Mouse (Mus musculus): ENCODE data around the gene Mtus2.

The Mtus2 gene

GRCm38 (mm10) chr5:147958552-147958951, 1.4 kb downstream of the Mtus2 start:
- peak; percentile 50 for DNase-seq

GRCm38 (mm10) chr5:147959088-147959487, 2.0 kb downstream of the Mtus2 start:
- DNase-seq, result peak; percentile 81

GRCm38 (mm10) chr5:147960793-147961192, 3.7 kb downstream of the Mtus2 start:
- DNase-seq, result peak; percentile 49

GRCm38 (mm10) chr5:147963820-147964580, 6.9 kb downstream of the Mtus2 start:
- DNase-seq, result no peak

GRCm38 (mm10) chr5:147964776-147965175, 7.7 kb downstream of the Mtus2 start:
- DNase-seq, result no peak

- peak; percentile 52 for DNase-seq
Measured at GRCm38 (mm10) chr5:147966646-147967045, 9.5 kb downstream of the Mtus2 start.

- no peak for DNase-seq
Measured at GRCm38 (mm10) chr5:147969566-147969965, 12.4 kb downstream of the Mtus2 start.

DNA sequence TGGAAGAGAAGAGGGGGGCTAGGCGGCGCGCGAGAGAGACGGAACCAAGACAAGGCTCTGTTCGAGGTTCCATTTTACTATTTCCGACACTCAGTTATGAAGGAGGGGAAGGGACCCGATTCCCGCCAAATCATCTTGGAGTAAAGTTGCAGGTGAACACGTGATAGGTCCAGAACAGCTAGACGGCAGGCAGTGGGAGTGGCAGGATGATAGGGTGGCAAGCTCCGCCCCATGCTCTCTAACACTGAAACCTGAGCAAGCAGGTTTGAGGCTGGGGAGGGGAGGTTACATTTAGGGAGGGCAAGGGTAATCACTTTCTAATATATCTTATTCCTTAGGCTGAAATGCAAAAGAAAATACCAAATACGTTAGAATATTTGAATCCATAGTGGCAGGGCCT, 18.9 kb downstream of the Mtus2 start:
- no peak for DNase-seq

DNA sequence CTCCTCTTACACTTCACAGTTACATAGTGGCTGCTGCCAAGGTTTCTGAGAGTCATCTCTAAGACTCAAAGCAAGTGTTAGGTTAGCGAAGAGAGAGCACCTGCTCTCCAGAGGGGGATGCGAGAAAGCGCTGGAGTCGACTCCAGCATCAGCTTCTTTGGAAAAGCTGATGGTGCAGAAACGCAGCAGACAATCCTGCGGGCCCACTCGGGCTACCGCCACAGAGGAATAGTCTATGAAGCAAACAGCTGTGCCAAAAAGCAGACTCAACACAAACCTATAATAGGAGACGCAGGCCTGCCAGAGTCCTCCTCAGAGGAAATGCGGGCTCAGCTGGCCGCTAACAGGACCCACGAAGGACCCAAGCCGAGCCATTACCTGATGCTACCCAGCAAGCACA, 23.5 kb downstream of the Mtus2 start:
- DNase-seq, result no peak

DNA sequence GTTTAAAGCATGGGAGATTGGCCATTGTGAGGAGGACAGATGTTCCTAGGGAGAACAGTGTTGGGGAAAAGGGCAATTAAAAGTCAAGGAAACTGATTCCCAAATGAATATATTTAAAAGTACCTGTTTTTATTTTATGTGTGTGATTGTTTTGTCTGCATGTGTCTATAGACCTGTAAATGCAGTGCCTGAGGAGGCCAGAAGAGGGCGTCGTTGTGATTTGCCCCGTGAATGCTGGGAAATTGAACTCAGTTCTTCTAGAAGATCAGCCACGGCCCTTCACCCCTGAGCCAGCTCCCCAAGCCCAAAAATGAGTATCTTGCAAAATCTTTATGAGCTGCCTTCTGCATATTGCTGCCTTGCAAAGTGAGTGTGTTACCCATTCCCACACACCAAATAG, 33.2 kb downstream of the Mtus2 start:
- DNase-seq, result no peak

- DNase-seq, result no peak
Measured at GRCm38 (mm10) chr5:147990775-147991174, 33.7 kb downstream of the Mtus2 start.

GRCm38 (mm10) chr5:147992581-147993378, 35.7 kb downstream of the Mtus2 start:
- no peak for DNase-seq

DNA sequence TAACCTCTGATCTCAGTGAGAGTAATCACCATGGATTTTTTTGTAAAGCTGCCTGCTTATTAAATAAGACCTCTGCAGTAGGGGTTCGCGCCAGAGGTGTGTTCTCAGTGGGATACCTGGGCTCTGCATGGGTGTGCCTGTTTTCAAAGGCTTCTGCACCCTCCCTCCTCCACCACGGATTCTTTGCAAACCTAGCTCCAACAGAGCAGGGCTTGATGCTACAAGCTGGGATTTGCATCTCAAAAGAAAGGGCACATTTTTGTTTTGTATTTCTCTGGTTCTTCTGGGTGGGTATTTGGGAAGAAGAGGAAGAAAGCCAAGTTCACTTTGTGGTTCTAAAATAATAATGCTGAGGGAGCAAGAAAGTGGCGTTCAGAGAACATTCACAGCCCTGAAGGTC, 48.1 kb downstream of the Mtus2 start:
- no peak for DNase-seq

- no peak for DNase-seq
Measured at GRCm38 (mm10) chr5:148012156-148012555, 55.0 kb downstream of the Mtus2 start.

DNA sequence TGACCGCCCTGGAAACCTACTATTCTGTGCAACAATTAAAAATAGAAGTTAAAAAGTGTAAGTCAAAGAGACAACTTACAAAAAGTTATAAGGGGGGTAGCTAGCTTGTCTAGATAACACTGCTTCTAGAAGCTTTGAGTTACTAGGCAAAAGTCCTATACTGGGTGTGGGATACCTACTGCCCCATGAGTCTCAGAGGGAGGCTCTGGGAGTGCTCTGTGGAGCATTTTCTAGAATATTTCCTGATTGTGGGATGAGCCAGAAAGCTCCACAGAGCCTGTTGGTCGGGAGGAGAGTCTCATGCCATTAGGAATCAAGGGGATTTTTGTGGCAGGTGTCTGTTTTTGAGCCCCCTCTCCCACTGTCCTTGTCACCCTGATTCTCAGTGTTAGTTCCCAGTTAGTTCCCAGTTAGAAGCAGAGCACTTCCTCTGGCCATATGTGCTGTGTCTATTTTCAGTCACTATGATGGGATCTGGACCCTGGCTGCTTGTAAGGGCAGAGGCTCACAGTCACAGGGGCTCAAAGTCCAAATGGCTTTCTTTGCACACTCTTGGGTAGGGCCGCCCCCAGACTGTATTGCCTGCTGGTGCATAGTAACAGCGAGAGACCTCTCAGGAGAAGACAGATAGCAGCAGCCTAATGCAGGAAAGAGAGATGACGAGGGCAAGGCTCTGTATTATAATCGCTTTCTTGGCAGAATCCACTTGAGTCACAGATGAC, 57.2 kb downstream of the Mtus2 start:
- no peak for DNase-seq

DNA sequence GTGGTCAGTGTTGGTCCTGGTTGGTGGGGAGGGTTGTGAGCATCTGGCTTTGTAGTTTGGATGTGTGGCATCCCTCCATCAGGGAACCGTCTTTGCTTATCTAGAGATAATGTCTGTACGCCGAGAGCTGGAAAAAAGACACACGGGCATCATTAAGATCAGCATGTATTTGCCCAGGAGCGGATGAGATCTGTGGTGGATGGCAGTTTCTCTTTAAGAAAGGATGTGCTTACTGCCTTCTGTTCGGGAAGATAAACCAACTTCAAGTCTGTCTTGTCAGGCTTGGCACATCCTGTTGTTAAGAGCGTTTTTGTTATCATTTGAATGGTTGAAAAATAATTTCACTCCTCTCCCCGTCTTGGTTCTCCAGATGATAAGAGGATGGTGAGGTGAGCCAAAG, 58.3 kb downstream of the Mtus2 start:
- DNase-seq, result no peak

- no peak for DNase-seq
Measured at GRCm38 (mm10) chr5:148017371-148017770, 60.3 kb downstream of the Mtus2 start.

GRCm38 (mm10) chr5:148022784-148023183, 65.7 kb downstream of the Mtus2 start:
- no peak for DNase-seq

DNA sequence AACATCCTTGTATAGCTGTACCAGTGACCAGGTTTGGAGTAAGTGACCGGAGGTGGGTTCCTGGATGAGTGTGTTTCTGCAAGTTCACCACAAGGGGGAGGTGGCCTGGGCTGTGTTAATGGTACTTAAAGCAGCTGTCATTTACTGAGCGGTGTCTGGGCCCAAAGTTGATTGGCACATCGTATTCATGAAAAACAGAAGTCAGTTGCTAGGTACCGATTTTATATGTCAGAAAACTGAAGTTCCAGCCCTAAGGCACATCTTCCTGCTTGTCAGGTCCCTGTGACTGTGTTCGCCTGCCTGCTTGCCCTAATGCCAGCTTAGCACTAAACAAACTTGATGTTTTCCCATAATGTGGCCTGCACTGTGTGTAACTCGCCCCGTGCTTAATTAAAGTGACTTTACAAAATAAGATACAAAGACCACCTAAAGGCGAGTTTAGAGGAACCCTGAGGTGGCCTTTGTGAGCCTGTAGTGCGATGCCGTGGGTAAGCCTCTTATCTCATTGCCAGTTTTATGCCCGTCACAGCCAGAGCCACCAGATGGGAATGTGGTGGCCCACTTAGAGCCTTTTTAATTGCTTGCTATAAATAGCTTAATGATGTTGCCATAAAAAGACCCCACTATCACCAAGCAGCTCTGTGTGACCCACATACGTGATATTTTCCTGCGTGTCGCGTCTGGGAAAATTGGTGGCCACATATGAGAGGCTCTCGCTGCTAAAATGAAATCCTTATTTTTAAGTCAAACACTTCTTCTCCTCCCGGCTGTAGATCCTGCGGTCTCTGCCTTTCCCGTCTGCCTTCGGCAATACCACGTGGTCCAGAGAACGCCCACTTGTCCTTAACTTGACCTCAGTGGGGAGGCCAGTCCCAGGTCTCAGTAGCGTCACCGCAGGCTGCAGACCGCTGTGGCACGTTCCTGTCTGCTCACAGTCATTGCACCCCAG, 69.6 kb downstream of the Mtus2 start:
- peak; percentile 51 for DNase-seq

- peak; percentile 42 for DNase-seq
Measured at GRCm38 (mm10) chr5:148027985-148028384, 70.9 kb downstream of the Mtus2 start.

- DNase-seq, result no peak
Measured at GRCm38 (mm10) chr5:148041661-148042060, 84.5 kb downstream of the Mtus2 start.

DNA sequence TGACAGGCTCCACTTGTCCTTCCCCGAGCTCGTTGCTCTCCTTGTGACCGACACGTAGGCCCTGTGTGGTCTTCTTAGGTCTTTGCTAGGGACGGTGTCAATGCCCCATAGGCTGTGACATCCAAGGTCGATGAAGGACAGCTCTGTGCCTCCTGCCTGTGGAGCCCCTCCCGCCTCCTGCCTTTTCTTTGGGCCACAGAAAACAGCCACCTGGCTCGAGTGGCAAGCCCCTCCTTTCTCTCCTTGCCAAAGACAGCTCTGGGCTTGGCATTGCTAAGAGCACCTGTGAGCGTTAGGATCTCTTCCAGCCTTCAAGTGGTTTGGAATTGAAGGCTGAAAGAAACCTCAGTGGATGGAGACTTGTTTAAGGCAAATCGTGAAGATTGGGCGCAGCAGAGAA, 91.1 kb downstream of the Mtus2 start:
- DNase-seq, result peak; percentile 84

All from cerebellum, adult 11-12 months (tissue).